21 mouse cellular contexts compared by ENCODE assay signal in the genomic region with DNA sequence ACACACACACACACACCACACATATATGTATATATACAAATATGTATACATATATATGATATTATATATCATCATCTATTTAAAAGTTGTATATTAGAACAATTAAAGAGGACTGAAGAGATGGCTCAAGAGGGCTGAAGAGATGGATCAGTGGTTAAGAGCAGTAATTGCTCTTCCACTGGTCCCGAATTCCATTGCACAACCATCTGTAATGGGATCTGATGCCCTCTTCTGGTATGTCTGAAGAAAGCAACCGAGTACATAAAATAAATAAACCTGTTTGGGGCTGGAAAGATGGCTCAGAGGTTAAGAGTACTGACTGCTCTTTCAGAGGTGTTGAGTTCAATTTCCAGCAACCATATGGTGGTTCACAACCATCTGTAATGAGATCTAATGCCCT. TPM values are rescaled to one million over a fixed set of nuclear protein-coding genes. Genes with fewer than 3 reads are reported as not detected.
DNase-seq lines count a peak whose midpoint lies in the region; ATAC-seq and TF ChIP-seq lines count a peak whose summit lies in the region.
"Had no signal": no experiment of that assay in that cellular context is flagged by ENCODE, and none has a peak within 500 bp of the region (broad histone marks: within the 10 kb centered on the region; RNA-seq: fewer than 3 reads in every experiment).

No protein-coding gene starts in this region.

- peak; percentile 34 for TF ChIP-seq CTCF in heart, adult 2 months (IDR thresholded peaks at IDR 0.05)
- peak; percentile 26; the same call in 1 of the 2 replicates for TF ChIP-seq CTCF in liver, postnatal 0 days (IDR thresholded peaks at IDR 0.05; ENCODE audit: low read depth)
- TF ChIP-seq CTCF in stomach, postnatal 0 days (IDR thresholded peaks at IDR 0.05; ENCODE audit: low read depth) = peak; percentile 28; the same call in 1 of the 2 replicates

- no peak for DNase-seq in heart, adult 2 months
- DNase-seq in heart, postnatal 4 days = no peak
- no peak for DNase-seq in liver, postnatal 0 days
- DNase-seq in liver (no peak), R1 (ENCODE audit: low read depth, low spot score) (peak; percentile 58)
- DNase-seq in stomach, postnatal 0 days (ENCODE audit: low spot score) = no peak
- DNase-seq in thymus, postnatal 36 days = no peak
- DNase-seq: B cell, adult 2 months; cerebellum, adult 8-10 months; gastrocnemius, postnatal 25 days; heart, postnatal 10 days; kidney, adult 18-20 months; kidney, postnatal 25 days; right cerebral cortex, postnatal 4 days; thymus, postnatal 4 days had no signal

- no peak overlapping the region for H3K4me2 ChIP-seq in liver, postnatal 0 days (ENCODE audit: low read depth, low read length)
- no peak overlapping the region for H3K4me2 ChIP-seq in stomach, postnatal 0 days (replicated peaks; ENCODE audit: low read depth)
- H3K4me2 ChIP-seq in midbrain, embryonic 15.5 days = no peak overlapping the region
- H3K4me2 ChIP-seq: embryonic facial prominence, embryonic 13.5 days; hindbrain, embryonic 14.5 days; neural tube, embryonic 13.5 days had no signal

- no peaks in the 10 kb centered on the region for H3K27me3 ChIP-seq in heart, adult 2 months (ENCODE audit: control insufficient read depth, insufficient read depth, low read length)
- H3K27me3 ChIP-seq in liver, postnatal 0 days (ENCODE audit: insufficient read depth, low read length) = no peaks in the 10 kb centered on the region
- H3K27me3 ChIP-seq in stomach, postnatal 0 days (ENCODE audit: control insufficient read depth, insufficient read depth, low read length) = no peaks in the 10 kb centered on the region
- H3K27me3 ChIP-seq in midbrain, embryonic 15.5 days (replicated peaks) = no peaks in the 10 kb centered on the region
- H3K27me3 ChIP-seq: embryonic facial prominence, embryonic 13.5 days; neural tube, embryonic 13.5 days had no signal

- no peaks in the 10 kb centered on the region for H3K79me2 ChIP-seq in heart, adult 2 months (replicated peaks; ENCODE audit: control insufficient read depth, insufficient read depth, low read length)

- no peak overlapping the region for H3K4me3 ChIP-seq in heart, adult 2 months
- H3K4me3 ChIP-seq in liver, postnatal 0 days (ENCODE audit: low read depth, low read length) = no peak overlapping the region
- no peak overlapping the region for H3K4me3 ChIP-seq in stomach, postnatal 0 days (ENCODE audit: low read depth, low read length)
- no peak overlapping the region for H3K4me3 ChIP-seq in midbrain, embryonic 15.5 days
- H3K4me3 ChIP-seq: embryonic facial prominence, embryonic 13.5 days; heart, embryonic 10.5 days; neural tube, embryonic 13.5 days had no signal

- H3K36me3 ChIP-seq in heart, adult 2 months (ENCODE audit: control insufficient read depth, insufficient read depth, low read length) = no peaks in the 10 kb centered on the region
- H3K36me3 ChIP-seq in liver, postnatal 0 days (replicated peaks; ENCODE audit: insufficient read depth, low read length) = no peaks in the 10 kb centered on the region
- no peaks in the 10 kb centered on the region for H3K36me3 ChIP-seq in stomach, postnatal 0 days (ENCODE audit: control insufficient read depth, insufficient read depth, low read length)
- H3K36me3 ChIP-seq in midbrain, embryonic 15.5 days (replicated peaks) = no peaks in the 10 kb centered on the region
- H3K36me3 ChIP-seq: embryonic facial prominence, embryonic 13.5 days; heart, embryonic 10.5 days; neural tube, embryonic 13.5 days had no signal

- WGBS in heart, adult 2 months = 36% methylated on average over 2 of the region's 2 CpGs
- WGBS in liver, postnatal 0 days (ENCODE audit: insufficient replicate concordance) = 37% methylated on average over 2 of the region's 2 CpGs
- WGBS in stomach, postnatal 0 days = 45% methylated on average over 2 of the region's 2 CpGs
- 46% methylated on average over 2 of the region's 2 CpGs for WGBS in midbrain, embryonic 15.5 days

- no peaks in the 10 kb centered on the region for H3K9me3 ChIP-seq in liver, postnatal 0 days (ENCODE audit: low read length)
- H3K9me3 ChIP-seq in stomach, postnatal 0 days (ENCODE audit: control insufficient read depth, low read length) = no peaks in the 10 kb centered on the region
- no peaks in the 10 kb centered on the region for H3K9me3 ChIP-seq in midbrain, embryonic 15.5 days
- H3K9me3 ChIP-seq: embryonic facial prominence, embryonic 13.5 days; heart, embryonic 10.5 days; neural tube, embryonic 13.5 days had no signal

- no peak overlapping the region for H3K27ac ChIP-seq in heart, adult 2 months
- no peak overlapping the region for H3K27ac ChIP-seq in liver, postnatal 0 days (ENCODE audit: low read depth)
- no peak overlapping the region for H3K27ac ChIP-seq in stomach, postnatal 0 days (replicated peaks)
- no peak overlapping the region for H3K27ac ChIP-seq in midbrain, embryonic 15.5 days
- H3K27ac ChIP-seq: embryonic facial prominence, embryonic 13.5 days; heart, embryonic 10.5 days; hindbrain, embryonic 14.5 days; neural tube, embryonic 13.5 days had no signal

- TF ChIP-seq EP300 in heart, adult 2 months (IDR thresholded peaks at IDR 0.05; ENCODE audit: insufficient read depth, low read depth, low read length) = no peak
- TF ChIP-seq EP300 in liver, postnatal 0 days (IDR thresholded peaks at IDR 0.05; ENCODE audit: low read depth) = no peak
- TF ChIP-seq EP300 in stomach, postnatal 0 days (optimal IDR thresholded peaks at IDR 0.05) = no peak

- no peaks in the 10 kb centered on the region for H3K4me1 ChIP-seq in heart, adult 2 months (ENCODE audit: control insufficient read depth, insufficient read depth, low read length)
- no peaks in the 10 kb centered on the region for H3K4me1 ChIP-seq in liver, postnatal 0 days (ENCODE audit: insufficient read depth)
- no peaks in the 10 kb centered on the region for H3K4me1 ChIP-seq in stomach, postnatal 0 days (replicated peaks; ENCODE audit: control insufficient read depth, insufficient read depth)
- no peaks in the 10 kb centered on the region for H3K4me1 ChIP-seq in midbrain, embryonic 15.5 days
- H3K4me1 ChIP-seq: embryonic facial prominence, embryonic 13.5 days; heart, embryonic 10.5 days; neural tube, embryonic 13.5 days had no signal

- intact Hi-C loops in heart, adult 2 months (cut with DNase I) = no loop called here

- no peak overlapping the region for H3K9ac ChIP-seq in heart, adult 2 months (ENCODE audit: low read depth, low read length)
- H3K9ac ChIP-seq in liver, postnatal 0 days (replicated peaks) = no peak overlapping the region
- no peak overlapping the region for H3K9ac ChIP-seq in stomach, postnatal 0 days (ENCODE audit: low read length)
- H3K9ac ChIP-seq in midbrain, embryonic 15.5 days = no peak overlapping the region
- H3K9ac ChIP-seq: embryonic facial prominence, embryonic 13.5 days; hindbrain, embryonic 14.5 days; neural tube, embryonic 13.5 days had no signal

- ATAC-seq in liver, postnatal 0 days = no peak
- ATAC-seq in stomach, postnatal 0 days (ENCODE audit: low FRiP score, low TSS enrichment) = no peak
- ATAC-seq in midbrain, embryonic 15.5 days (replicated peaks) = no peak
- ATAC-seq: forebrain, embryonic 16.5 days had no signal

- no peak for TF ChIP-seq POLR2A in heart, adult 2 months (IDR thresholded peaks at IDR 0.05; ENCODE audit: insufficient read depth, low read depth, low read length)

RNA-seq across cellular contexts. Expression of a gene that starts 16.9 kb away (rescaled TPM):
- total RNA-seq in heart, adult 2 months (2021) = 10 to 100 TPM; 14.7 TPM
- 1.7 and 4.0 TPM in 2 replicates for polyA plus RNA-seq in heart, adult 2 months (2012; rRNA removed)
- 10 to 100 TPM; 21.1 to 23.7 TPM for total RNA-seq in heart, postnatal 4 days (2021)
- polyA plus RNA-seq in liver, postnatal 0 days (2015; fragmentation: Nextera tagmentation; extraction: Ambion mirVana) = 4.6 and 5.6 TPM in 2 replicates
- 6.6 and 8.1 TPM in 2 replicates for polyA plus RNA-seq in stomach, postnatal 0 days (2015; fragmentation: Nextera tagmentation; extraction: Ambion mirVana)
- polyA plus RNA-seq in midbrain, embryonic 15.5 days (2015; fragmentation: Nextera tagmentation; extraction: Ambion mirVana) = 10.7 and 11.7 TPM in 2 replicates
